Mouse (Mus musculus) right cerebral cortex, postnatal 14 days (tissue): ENCODE measurements around the gene Shisa6.
A peak's percentile ranks its signal among the peaks of the same experiment; 100 is the strongest.

Experiments used
- DNase-seq: peaks from one replicate; pipeline ENCODE4 v3.0.0; 2022

The Shisa6 gene

DNA sequence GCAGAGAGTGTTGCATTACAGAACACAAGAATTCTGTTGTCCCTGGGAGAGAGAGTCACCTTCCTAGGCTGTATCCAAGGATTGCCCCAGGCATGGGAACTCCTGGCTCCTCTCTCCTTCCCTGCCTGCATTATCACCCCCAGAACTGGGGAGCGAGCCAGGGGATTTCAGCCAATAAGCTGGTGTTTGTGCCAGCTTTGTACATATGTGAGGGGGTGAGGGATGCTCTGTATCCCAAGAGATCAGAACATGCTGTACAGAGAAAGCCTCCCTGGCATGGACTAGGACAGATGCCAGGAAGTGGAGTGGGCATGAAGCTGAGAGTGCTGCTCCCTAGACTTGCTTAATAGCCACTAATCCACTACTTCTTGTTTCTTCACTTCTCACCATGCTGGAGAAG lies 303.6 kb downstream of the Shisa6 start:
- peak; percentile 17 for DNase-seq

DNA sequence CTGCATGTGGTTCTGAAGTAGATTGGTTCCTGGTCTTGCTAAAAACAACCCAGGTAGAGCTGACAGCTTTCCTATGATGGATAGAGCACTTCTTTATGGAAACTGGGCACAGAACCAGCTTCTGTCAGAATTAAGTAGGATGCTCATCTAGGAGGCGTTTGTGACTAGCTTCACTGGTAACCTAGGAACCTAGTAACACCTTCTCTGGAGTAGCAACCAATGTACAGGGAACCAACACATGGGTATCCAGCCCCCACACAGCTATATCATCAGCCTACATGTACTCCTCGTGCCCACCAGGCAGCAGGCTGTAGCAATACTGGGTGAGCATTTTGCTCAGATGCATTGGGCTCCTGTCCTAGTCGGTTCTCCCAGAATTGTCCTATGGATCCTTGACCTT lies 307.3 kb downstream of the Shisa6 start:
- no peak for DNase-seq

DNA sequence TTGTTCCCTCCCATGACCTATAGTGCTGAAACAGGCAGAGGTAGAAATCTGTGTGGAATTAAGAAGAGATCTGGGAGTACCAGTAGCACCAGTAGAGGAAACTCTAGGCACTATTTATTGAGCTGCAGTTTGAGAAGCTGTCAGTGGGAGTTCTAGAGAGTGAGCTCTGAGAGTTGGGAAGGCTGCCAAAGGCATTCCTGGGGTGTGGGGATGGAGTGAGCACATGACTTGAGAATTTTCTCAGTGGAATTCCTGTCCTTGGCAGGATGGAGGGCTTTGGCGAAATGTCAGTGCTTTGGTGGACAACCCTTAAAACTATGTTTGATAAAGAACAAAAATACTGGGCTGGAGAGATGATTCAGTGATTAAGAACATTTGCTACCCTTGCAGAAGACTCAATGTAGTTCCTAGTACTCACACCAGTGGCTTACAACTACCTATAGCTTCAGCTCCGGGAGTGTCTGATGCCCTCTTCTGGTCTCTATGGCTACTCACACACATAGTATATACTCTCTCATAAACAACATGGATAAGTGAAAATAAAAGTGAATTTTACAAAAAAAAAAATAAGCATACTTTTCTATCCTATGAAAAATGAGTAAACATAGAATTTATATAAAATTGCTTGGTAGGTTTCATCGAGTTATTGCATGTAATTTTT lies 337.0 kb downstream of the Shisa6 start:
- DNase-seq, result peak; percentile 43

DNA sequence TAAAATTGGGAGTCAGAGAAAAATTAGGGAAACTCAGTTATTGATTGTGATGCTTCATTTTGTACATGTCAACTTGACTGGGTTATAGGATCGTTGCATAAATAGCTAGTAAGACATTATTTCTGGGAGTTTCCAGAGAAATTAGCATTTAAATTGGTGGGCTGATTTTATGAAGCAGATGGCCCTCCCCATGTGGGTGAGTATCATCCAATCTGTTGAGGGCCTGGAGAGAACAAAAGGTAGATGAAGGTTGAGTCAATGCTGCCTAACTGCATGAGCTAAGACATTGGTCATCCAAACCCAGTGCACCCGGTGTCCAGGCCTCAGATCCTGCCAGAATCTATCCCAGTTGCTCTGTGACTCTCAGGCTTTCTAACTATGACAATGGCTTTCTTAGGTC lies 337.6 kb downstream of the Shisa6 start:
- DNase-seq, result no peak

DNA sequence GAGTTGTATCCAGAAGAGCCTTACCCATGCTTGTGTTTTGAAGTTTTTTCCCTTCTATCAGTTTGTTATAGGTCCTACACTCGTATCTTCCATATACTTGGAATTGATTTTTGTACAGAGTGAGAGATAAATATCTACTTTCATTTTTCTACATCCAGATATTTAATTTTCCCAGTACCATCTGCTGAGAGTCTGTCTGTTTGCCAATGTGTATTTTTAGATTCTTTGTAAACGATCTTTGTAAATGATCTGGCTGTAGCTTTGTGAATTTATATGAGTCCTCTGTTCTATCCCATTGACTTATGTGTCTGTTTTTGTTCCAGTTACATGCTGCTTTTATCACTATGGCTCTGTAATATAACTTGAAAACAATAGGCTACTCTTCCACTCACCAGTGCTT lies 348.0 kb downstream of the Shisa6 start:
- no peak for DNase-seq

DNA sequence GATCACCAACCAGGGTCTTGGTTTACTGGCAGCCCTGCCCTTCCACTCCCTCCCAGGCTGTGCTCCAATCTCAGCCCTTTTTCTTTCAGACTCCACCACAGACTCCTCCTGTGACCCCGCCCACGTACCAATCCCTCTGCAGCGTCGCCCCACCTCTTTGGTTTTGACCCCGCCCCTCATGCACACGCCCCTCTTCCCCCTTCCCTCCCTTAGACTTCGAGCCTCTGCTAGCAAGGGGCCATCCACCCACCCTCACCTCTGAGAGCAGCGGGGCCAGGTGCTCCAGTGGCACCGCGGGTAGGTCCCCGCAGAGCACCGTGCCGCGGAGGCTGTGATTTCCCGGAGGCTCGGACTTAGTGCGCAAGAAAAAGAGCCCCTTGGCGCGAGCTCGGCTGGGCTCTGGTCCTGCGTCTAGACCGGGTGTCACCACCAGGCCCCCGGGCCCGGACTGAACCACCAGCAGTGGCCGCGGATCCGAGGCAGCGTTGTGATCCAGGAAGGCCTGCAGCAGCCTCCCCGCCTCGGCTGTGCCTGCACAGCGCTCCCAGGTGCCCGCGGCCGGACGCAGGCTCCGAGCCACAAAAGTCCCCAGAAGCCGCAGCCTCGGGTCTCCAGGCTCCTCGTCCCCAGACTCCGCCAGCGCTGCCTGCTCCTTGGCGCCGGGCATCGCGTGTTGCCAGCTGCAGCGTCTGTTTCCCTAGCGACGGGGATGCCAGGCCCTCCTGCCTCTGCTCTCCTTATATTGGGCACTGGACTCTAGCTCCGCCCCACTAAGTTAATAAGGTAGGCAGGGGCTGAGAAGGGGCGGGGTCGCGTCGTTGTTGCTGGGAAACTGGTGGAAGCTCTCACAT lies 357.7 kb downstream of the Shisa6 start, which contains the start of gene Dnah9:
Gene Dnah9 (minus strand): TSS at position 751 of the 851 bp plus-strand sequence.
- peak; percentile 88 for DNase-seq

DNA sequence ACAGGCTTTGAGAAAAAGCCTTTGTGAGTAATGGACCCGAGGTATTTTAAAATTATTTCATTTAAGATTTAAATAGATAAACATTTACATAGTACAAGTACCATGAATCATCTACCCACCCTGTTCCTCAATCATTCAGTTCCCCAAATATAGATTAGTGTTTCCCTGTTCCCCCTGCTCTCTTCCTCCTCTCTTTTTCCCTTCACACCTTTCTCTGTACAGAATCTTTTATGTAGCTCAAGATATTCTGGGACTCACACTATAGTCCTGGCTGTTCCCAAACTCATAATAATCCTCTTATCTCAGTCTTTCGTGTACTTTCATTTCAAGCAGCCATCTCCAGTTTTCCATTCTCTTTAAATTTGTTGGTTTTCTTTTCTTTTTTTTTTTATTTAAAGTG lies 361.7 kb downstream of the Shisa6 start:
- DNase-seq, result no peak
